Mouse (Mus musculus) hindbrain, embryonic 15.5 days (tissue): Measurements from ENCODE around the gene Tmem151b. TPM values are rescaled to one million over a fixed set of nuclear protein-coding genes. Genes with fewer than 3 reads are reported as not detected.
A peak's percentile ranks its signal among the peaks of the same experiment; 100 is the strongest.

Source experiments
- ATAC-seq: fragments of 200-750 bp; cut with Nextera tagmentation; 2 replicates; pipeline ENCODE4 v1.8.0; 2017; ENCODE audit warnings: low read depth, moderate number of reproducible peaks, moderate TSS enrichment; ENCODE audit not compliant: low FRiP score
- H3K27ac ChIP-seq: fragments of 300-500 bp; sonication (generic); replicated peaks from 2 replicates; pipeline ENCODE4 v1.5.1; 2015; ENCODE audit warnings: mild to moderate bottlenecking, inconsistent platforms
- H3K27me3 ChIP-seq: fragments of 300-500 bp; sonication (generic); 2 replicates; pipeline ENCODE4 v1.6.1; 2015; ENCODE audit warnings: control low read depth, inconsistent platforms
- H3K36me3 ChIP-seq: fragments of 300-500 bp; sonication (generic); 2 replicates; pipeline ENCODE4 v1.6.1; 2015; ENCODE audit warnings: control low read depth, inconsistent platforms
- H3K4me1 ChIP-seq: fragments of 300-500 bp; sonication (generic); replicated peaks from 2 replicates; pipeline ENCODE4 v1.6.1; 2015; ENCODE audit warnings: control low read depth, inconsistent platforms
- H3K4me2 ChIP-seq: fragments of 300-500 bp; sonication (generic); 2 replicates; pipeline ENCODE4 v1.6.1; 2015; ENCODE audit warnings: moderate library complexity, mild to moderate bottlenecking, inconsistent platforms
- H3K4me3 ChIP-seq: fragments of 300-500 bp; sonication (generic); 2 replicates; pipeline ENCODE4 v1.5.1; 2015; ENCODE audit warnings: mild to moderate bottlenecking, inconsistent platforms
- H3K9ac ChIP-seq: fragments of 300-500 bp; sonication (generic); 2 replicates; pipeline ENCODE4 v1.6.1; 2015; ENCODE audit warnings: inconsistent platforms
- H3K9me3 ChIP-seq: fragments of 300-500 bp; sonication (generic); 2 replicates; pipeline ENCODE4 v1.6.1; 2016; ENCODE audit warnings: control low read depth, inconsistent platforms
- WGBS: fragments of 180-500 bp; shearing (Covaris S2); methylation state at CpG from one replicate; pipeline ENCODE4 v1.1.7; 2015; 5-methylcytosine and 5-hydroxymethylcytosine counted together
- polyA plus RNA-seq: library from polyadenylated mRNA; unstranded; fragments of >200 nt; fragmentation: Nextera tagmentation; extraction: Ambion mirVana; gene quantifications from 2 replicates; pipeline ENCODE4 v1.2.1, GENCODE M21; 2015

Tmem151b gene
- polyA plus RNA-seq, 1 experiment from 2014 or later: 31.9 TPM

- no peak; the same call in 1 of the 2 replicates for ATAC-seq
- no peak overlapping the region for H3K27ac ChIP-seq
- H3K9ac ChIP-seq: no peak overlapping the region
- no peak overlapping the region for H3K4me3 ChIP-seq
- no peaks in the 10 kb centered on the region for H3K9me3 ChIP-seq
- no peaks in the 10 kb centered on the region for H3K36me3 ChIP-seq
- H3K4me1 ChIP-seq: peaks cover 49% of the 10 kb centered on the region
- WGBS: 52% methylated on average over 16 of the region's 16 CpGs
- peak overlapping the region; percentile 30 for H3K4me2 ChIP-seq
- no peaks in the 10 kb centered on the region for H3K27me3 ChIP-seq
These were observed 42.5 kb upstream of the Tmem151b start for GRCm38 (mm10) chr17:45591701-45592605.

- no peak for ATAC-seq
- H3K27me3 ChIP-seq: no peaks in the 10 kb centered on the region
- H3K9me3 ChIP-seq: no peaks in the 10 kb centered on the region
- no peak overlapping the region for H3K9ac ChIP-seq
- peaks cover 39% of the 10 kb centered on the region for H3K4me1 ChIP-seq
- no peak overlapping the region for H3K27ac ChIP-seq
- 91% methylated on average over 6 of the region's 6 CpGs for WGBS
- H3K36me3 ChIP-seq: no peaks in the 10 kb centered on the region
- no peak overlapping the region for H3K4me2 ChIP-seq
- no peak overlapping the region for H3K4me3 ChIP-seq
These were observed 40.9 kb upstream of the Tmem151b start for GRCm38 (mm10) chr17:45590410-45590809.

- Histone ChIP-seq H3K4me1 (peaks cover 39% of the 10 kb centered on the region), H3K9me3 (no peaks in the 10 kb centered on the region), H3K36me3 (no peaks in the 10 kb centered on the region), H3K27me3 (no peaks in the 10 kb centered on the region), H3K27ac (no peak overlapping the region), H3K4me2 (no peak overlapping the region), H3K4me3 (no peak overlapping the region), H3K9ac (no peak overlapping the region)
- no peak for ATAC-seq
- WGBS: 89% methylated on average over 8 of the region's 8 CpGs
These were observed 40.4 kb upstream of the Tmem151b start for GRCm38 (mm10) chr17:45589844-45590243.

- ATAC-seq: no peak
- Histone ChIP-seq H3K4me1 (peaks cover 39% of the 10 kb centered on the region), H3K27me3 (no peaks in the 10 kb centered on the region), H3K9me3 (no peaks in the 10 kb centered on the region), H3K36me3 (no peaks in the 10 kb centered on the region), H3K4me3 (no peak overlapping the region), H3K4me2 (no peak overlapping the region), H3K27ac (no peak overlapping the region), H3K9ac (no peak overlapping the region)
- over 99% methylated on average over 7 of the region's 7 CpGs for WGBS
These were observed 39.8 kb upstream of the Tmem151b start for GRCm38 (mm10) chr17:45589236-45589635.

GRCm38 (mm10) chr17:45588370-45588769 is 38.9 kb upstream of the Tmem151b start:
- Histone ChIP-seq H3K9ac (no peak overlapping the region), H3K36me3 (no peaks in the 10 kb centered on the region)
- WGBS: 92% methylated on average over 7 of the region's 7 CpGs

GRCm38 (mm10) chr17:45586449-45586837 is 37.0 kb upstream of the Tmem151b start:
- Histone ChIP-seq H3K27me3 (no peaks in the 10 kb centered on the region), H3K4me1 (peaks cover 22% of the 10 kb centered on the region), H3K36me3 (no peaks in the 10 kb centered on the region), H3K9me3 (no peaks in the 10 kb centered on the region), H3K27ac (no peak overlapping the region), H3K9ac (no peak overlapping the region), H3K4me3 (no peak overlapping the region), H3K4me2 (no peak overlapping the region)
- WGBS: 95% methylated on average over 3 of the region's 3 CpGs
- no peak for ATAC-seq

More at GRCm38 (mm10) chr17:45588370-45588769, 38.9 kb upstream of the Tmem151b start:
- H3K4me1 ChIP-seq: peaks cover 32% of the 10 kb centered on the region
- H3K9me3 ChIP-seq: no peaks in the 10 kb centered on the region
- H3K27me3 ChIP-seq: no peaks in the 10 kb centered on the region
- no peak overlapping the region for H3K4me3 ChIP-seq
- ATAC-seq: no peak
- no peak overlapping the region for H3K4me2 ChIP-seq
- H3K27ac ChIP-seq: no peak overlapping the region

GRCm38 (mm10) chr17:45585725-45586448 is 36.4 kb upstream of the Tmem151b start:
- Histone ChIP-seq H3K9ac (no peak overlapping the region), H3K27ac (peak overlapping the region; percentile 73), H3K36me3 (no peaks in the 10 kb centered on the region), H3K4me1 (peaks cover 24% of the 10 kb centered on the region), H3K9me3 (no peaks in the 10 kb centered on the region), H3K4me2 (no peak overlapping the region), H3K4me3 (no peak overlapping the region), H3K27me3 (no peaks in the 10 kb centered on the region)
- 68% methylated on average over 23 of the region's 23 CpGs for WGBS
- ATAC-seq: no peak

GRCm38 (mm10) chr17:45584939-45585678 is 35.6 kb upstream of the Tmem151b start:
- no peaks in the 10 kb centered on the region for H3K9me3 ChIP-seq
- no peak overlapping the region for H3K4me2 ChIP-seq
- H3K36me3 ChIP-seq: no peaks in the 10 kb centered on the region
- ATAC-seq: peak; percentile 50
- H3K9ac ChIP-seq: no peak overlapping the region
- peak overlapping the region; percentile 73 for H3K27ac ChIP-seq
- WGBS: 29% methylated on average over 14 of the region's 14 CpGs
- peaks cover 25% of the 10 kb centered on the region for H3K4me1 ChIP-seq
- no peak overlapping the region for H3K4me3 ChIP-seq
- H3K27me3 ChIP-seq: no peaks in the 10 kb centered on the region

- no peak overlapping the region for H3K4me3 ChIP-seq
These were observed 34.8 kb upstream of the Tmem151b start for GRCm38 (mm10) chr17:45584096-45584896.

GRCm38 (mm10) chr17:45582715-45583355 is 33.4 kb upstream of the Tmem151b start:
- no peak overlapping the region for H3K4me2 ChIP-seq
- ATAC-seq: no peak
- H3K27me3 ChIP-seq: no peaks in the 10 kb centered on the region
- WGBS: 70% methylated on average over 6 of the region's 6 CpGs
- H3K4me3 ChIP-seq: no peak overlapping the region
- no peak overlapping the region for H3K27ac ChIP-seq
- no peaks in the 10 kb centered on the region for H3K9me3 ChIP-seq
- H3K4me1 ChIP-seq: peaks cover 25% of the 10 kb centered on the region
- H3K36me3 ChIP-seq: no peaks in the 10 kb centered on the region
- H3K9ac ChIP-seq: no peak overlapping the region

More at GRCm38 (mm10) chr17:45584096-45584896, 34.8 kb upstream of the Tmem151b start:
- peak overlapping the region; percentile 73 for H3K27ac ChIP-seq
- H3K9me3 ChIP-seq: no peaks in the 10 kb centered on the region
- H3K4me2 ChIP-seq: no peak overlapping the region
- H3K36me3 ChIP-seq: no peaks in the 10 kb centered on the region
- WGBS: 40% methylated on average over 12 of the region's 12 CpGs
- peak; percentile 78 for ATAC-seq
- H3K9ac ChIP-seq: no peak overlapping the region
- H3K4me1 ChIP-seq: peaks cover 25% of the 10 kb centered on the region
- H3K27me3 ChIP-seq: no peaks in the 10 kb centered on the region

- H3K27me3 ChIP-seq: no peaks in the 10 kb centered on the region
- H3K27ac ChIP-seq: no peak overlapping the region
- H3K9ac ChIP-seq: no peak overlapping the region
- no peaks in the 10 kb centered on the region for H3K9me3 ChIP-seq
- H3K36me3 ChIP-seq: no peaks in the 10 kb centered on the region
- WGBS: 92% methylated on average over 6 of the region's 6 CpGs
- no peak overlapping the region for H3K4me2 ChIP-seq
- peaks cover 25% of the 10 kb centered on the region for H3K4me1 ChIP-seq
- no peak overlapping the region for H3K4me3 ChIP-seq
- no peak for ATAC-seq
These were observed 32.7 kb upstream of the Tmem151b start for GRCm38 (mm10) chr17:45582188-45582587.
